Mouse (Mus musculus) spleen, adult 2 months (tissue): ENCODE results near the gene Tbc1d9b.

Source experiments
- CTCF ChIP-seq: fragments of 200-500 bp; IDR thresholded peaks from 2 replicates; pipeline ENCODE4 v1.5.1; 2011; ENCODE audit warnings: mild to moderate bottlenecking, inconsistent platforms; ENCODE audit not compliant: insufficient read depth, insufficient read length, insufficient replicate concordance; ENCODE audit errors: extremely low read depth
- POLR2A ChIP-seq: fragments of 200-500 bp; IDR thresholded peaks from 2 replicates; pipeline ENCODE4 v1.6.1; 2011; ENCODE audit warnings: low read depth, low read length, inconsistent platforms

GRCm38 (mm10) chr11:50097091-50097490, 34.1 kb upstream of the Tbc1d9b start:
- no peak for TF ChIP-seq POLR2A
- TF ChIP-seq CTCF, result no peak
